Mouse (Mus musculus) cortical plate, adult 2 months (tissue): Measurements from ENCODE around the gene Plcl2. TPM values are rescaled to one million over a fixed set of nuclear protein-coding genes. Genes with fewer than 3 reads are reported as not detected.

ENCODE experiments used
- H3K27ac ChIP-seq: fragments of 200-500 bp; 2 replicates; pipeline ENCODE4 v1.5.1; 2012; ENCODE audit warnings: low read length, control low read depth, inconsistent platforms; ENCODE audit not compliant: insufficient read depth
- H3K4me1 ChIP-seq: fragments of 200-500 bp; 2 replicates; pipeline ENCODE4 v1.6.1; 2011; ENCODE audit warnings: low read length; ENCODE audit not compliant: control insufficient read depth, insufficient read depth
- H3K4me3 ChIP-seq: fragments of 200-500 bp; 2 replicates; pipeline ENCODE4 v1.5.1; 2011; ENCODE audit warnings: mild to moderate bottlenecking, low read length, control low read depth; ENCODE audit not compliant: insufficient read depth
- CTCF ChIP-seq: fragments of 200-500 bp; IDR thresholded peaks from 2 replicates; pipeline ENCODE4 v1.5.1; 2011; ENCODE audit warnings: mild to moderate bottlenecking, control low read depth, low read length; ENCODE audit not compliant: insufficient read depth; ENCODE audit errors: extremely low read depth
- POLR2A ChIP-seq: fragments of 200-500 bp; IDR thresholded peaks from 2 replicates; pipeline ENCODE4 v1.6.1; 2011; ENCODE audit warnings: mild to moderate bottlenecking, low read length, control low read depth; ENCODE audit not compliant: insufficient read depth; ENCODE audit errors: extremely low read depth
- polyA plus RNA-seq: library from polyadenylated mRNA; depleted of rRNA; stranded (reverse); fragments of >200 nt; gene quantifications from 2 replicates; pipeline ENCODE4 v1.2.3, GENCODE M21; 2012

The Plcl2 gene
- polyA plus RNA-seq, 1 experiment: 39.3 TPM

- H3K27ac ChIP-seq: peak overlapping the region; percentile 97
- H3K4me3 ChIP-seq: peak overlapping the region; percentile 75
- H3K4me1 ChIP-seq: peaks cover 4% of the 10 kb centered on the region
- TF ChIP-seq POLR2A (no peak), CTCF (no peak)
These were observed 390 bp upstream of the Plcl2 start for GRCm38 (mm10) chr17:50508775-50509250.

DNA sequence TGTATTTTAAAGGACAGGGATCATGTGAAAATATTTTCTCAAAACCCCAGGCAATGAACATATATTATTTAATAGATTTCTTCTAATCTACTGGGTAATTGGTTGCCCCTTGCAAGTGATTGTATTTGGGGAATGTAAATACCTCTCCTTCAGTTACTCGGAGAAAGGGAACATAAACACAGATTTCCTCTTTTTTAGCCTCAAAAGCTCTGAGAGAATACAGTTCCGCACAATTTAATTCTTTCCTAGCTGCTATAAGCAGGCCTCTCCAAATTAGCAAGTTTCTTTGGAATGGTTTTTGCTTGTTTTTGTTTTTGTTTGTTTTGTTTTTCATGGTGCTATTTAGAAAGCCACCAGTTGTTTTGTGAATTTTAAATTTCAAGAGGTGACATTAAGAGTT lies 1.1 kb downstream of the Plcl2 start:
- H3K4me1 ChIP-seq: peaks cover 5% of the 10 kb centered on the region
- H3K4me3 ChIP-seq: peak overlapping the region; percentile 75
- 0 out of 2 replicates have a peak overlapping the region, but pooled peaks have one; percentile 96 for H3K27ac ChIP-seq
- no peak for TF ChIP-seq CTCF
- TF ChIP-seq POLR2A: no peak

GRCm38 (mm10) chr17:50510741-50511140 lies 1.5 kb downstream of the Plcl2 start:
- Histone ChIP-seq H3K4me1 (peaks cover 8% of the 10 kb centered on the region), H3K4me3 (peak overlapping the region; percentile 75), H3K27ac (no peak overlapping the region)
- TF ChIP-seq CTCF (no peak), POLR2A (no peak)

DNA sequence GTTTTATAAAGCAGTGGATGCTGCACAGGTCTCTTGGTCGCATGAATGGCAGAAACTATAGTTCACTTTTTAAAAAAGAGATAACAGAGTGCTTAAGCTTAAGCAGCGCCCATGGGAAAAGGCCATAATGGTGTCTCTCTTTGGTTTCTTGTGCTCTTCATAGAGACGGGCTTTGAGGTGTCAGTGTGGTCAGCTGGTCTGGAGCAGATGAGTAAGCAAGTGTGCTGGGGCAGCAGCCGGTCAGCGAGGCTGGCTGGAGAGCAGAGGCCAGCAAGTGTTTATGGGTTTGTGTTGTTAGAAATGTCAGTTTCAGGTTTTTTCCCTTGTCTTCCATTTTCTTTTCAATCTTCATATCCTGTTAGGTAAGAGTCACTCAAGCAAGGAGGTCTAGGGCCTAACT lies 3.0 kb downstream of the Plcl2 start:
- Histone ChIP-seq H3K4me3 (peak overlapping the region; percentile 22; the same call in 1 of the 2 replicates), H3K27ac (no peak overlapping the region), H3K4me1 (peaks cover 9% of the 10 kb centered on the region)
- TF ChIP-seq CTCF (no peak), POLR2A (no peak)

DNA sequence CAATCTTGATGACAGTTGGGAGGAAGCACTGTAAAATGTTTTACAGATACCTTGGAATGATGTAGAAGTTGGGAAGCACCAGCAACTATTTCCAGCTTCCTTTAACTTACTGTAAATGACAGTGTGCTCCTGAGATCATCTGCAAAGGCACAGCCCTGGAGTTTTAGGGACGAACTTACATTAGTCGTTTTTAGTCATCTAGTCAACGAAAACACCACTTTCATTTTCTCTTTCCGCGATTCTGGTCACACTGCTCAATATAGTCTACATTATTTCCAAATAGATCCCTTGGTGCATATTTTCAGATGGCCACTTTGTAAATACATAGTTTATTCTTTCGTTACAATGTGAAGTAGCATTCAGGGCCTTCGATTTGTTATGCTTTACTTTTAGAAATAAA lies 3.6 kb downstream of the Plcl2 start:
- H3K4me1 ChIP-seq: peaks cover 11% of the 10 kb centered on the region
- no peak overlapping the region for H3K27ac ChIP-seq
- TF ChIP-seq CTCF: no peak
- TF ChIP-seq POLR2A: no peak
- H3K4me3 ChIP-seq: peak overlapping the region; percentile 22; the same call in 1 of the 2 replicates

GRCm38 (mm10) chr17:50513376-50513775 lies 4.2 kb downstream of the Plcl2 start:
- H3K4me1 ChIP-seq: peaks cover 11% of the 10 kb centered on the region
- no peak overlapping the region for H3K27ac ChIP-seq
- TF ChIP-seq POLR2A: no peak
- no peak for TF ChIP-seq CTCF
- H3K4me3 ChIP-seq: no peak overlapping the region

DNA sequence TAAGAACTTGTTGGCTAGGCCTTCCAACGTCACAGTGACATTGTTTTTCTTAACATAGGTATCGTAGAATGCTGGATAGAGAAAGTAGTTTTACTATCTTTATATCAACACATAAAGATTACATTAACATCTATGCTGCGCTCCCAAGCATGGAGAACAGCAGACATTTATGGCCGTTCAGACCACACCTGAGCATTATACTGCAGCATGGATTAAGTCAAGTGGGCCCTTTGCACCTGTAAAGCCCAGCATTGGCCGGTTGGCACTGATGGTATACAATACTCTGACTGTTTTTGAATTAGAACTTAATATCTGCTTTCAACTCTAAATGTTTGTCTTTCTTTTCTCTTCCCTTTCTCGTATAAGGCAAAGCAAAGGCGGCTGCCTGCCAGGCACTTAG lies 4.8 kb downstream of the Plcl2 start:
- peaks cover 10% of the 10 kb centered on the region for H3K4me1 ChIP-seq
- TF ChIP-seq CTCF: no peak
- TF ChIP-seq POLR2A: no peak
- no peak overlapping the region for H3K27ac ChIP-seq
- no peak overlapping the region for H3K4me3 ChIP-seq

DNA sequence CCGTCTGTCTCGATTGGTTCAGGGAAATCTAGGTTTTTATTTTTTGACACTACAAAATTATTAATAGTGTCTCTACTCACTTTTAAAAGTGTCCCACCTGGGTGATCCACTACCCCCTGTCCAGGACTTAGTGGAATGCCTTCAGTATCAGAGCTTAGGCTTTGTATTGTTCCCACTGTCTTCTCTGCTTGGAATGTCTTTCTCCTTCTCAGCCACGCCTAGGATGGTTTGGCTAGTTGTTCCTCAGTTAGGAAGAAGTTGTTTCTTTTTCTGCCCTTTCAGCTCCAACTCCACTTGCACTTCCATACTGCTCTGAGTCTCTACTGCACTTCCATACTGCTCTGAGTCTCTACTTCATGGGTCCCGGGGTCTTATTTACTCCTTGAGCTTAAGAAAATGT lies 6.7 kb downstream of the Plcl2 start:
- no peak overlapping the region for H3K4me3 ChIP-seq
- TF ChIP-seq POLR2A: no peak
- no peak for TF ChIP-seq CTCF
- peaks cover 10% of the 10 kb centered on the region for H3K4me1 ChIP-seq
- H3K27ac ChIP-seq: no peak overlapping the region

DNA sequence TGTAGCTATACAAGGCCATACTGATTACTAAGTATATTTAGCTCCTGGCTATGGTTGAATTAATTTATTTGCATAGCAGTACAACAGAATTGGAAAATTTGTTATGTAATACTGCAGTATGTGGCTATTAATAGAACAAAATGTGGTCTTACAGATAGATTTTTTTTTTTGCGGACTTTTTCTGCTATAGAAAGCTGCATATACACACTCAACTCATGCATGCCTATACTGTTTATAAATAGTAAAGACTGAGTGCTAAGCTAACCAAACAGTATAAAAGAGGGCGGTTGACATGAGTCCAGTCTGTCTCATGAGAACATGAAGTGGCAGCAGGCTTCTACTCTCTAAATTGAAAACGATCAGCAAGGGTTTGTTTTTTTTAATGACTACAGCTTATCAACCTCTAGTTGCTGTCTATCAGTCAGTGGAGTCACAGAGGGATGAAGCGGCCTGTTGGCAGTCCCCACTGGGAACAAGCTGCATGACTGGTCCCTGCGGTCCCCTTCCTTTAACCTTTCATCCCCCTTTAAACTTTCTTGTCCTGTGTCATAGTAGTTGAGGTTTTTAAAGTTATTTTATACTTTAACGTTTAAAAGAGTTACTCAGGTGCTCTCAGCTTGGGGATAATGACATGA lies 8.7 kb downstream of the Plcl2 start:
- TF ChIP-seq CTCF: no peak
- TF ChIP-seq POLR2A: no peak
- H3K4me3 ChIP-seq: no peak overlapping the region
- H3K27ac ChIP-seq: no peak overlapping the region

DNA sequence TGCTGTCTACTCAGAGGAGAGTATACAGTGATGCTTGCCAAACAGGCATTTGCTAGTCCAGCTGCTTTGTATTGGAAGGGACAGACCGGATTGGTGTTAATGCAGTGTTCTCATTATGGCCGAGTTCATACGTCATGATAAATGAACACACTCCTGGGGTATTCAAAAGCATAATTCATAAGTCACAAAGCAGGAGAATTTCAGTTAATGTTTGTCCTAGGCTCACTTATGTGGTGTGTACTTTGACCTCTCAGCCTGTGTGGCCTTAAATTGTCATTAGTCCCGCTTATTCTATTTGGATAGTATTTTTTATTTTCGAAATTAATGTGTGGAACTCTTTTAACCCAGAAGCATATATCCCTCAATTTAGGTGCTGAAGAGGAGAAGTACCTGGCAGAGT lies 10.4 kb downstream of the Plcl2 start:
- Histone ChIP-seq H3K4me3 (no peak overlapping the region), H3K27ac (no peak overlapping the region), H3K4me1 (peaks cover 7% of the 10 kb centered on the region)
- TF ChIP-seq CTCF (no peak), POLR2A (no peak)

More for the DNA sequence above, 8.7 kb downstream of the Plcl2 start:
- peaks cover 10% of the 10 kb centered on the region for H3K4me1 ChIP-seq
